Mouse (Mus musculus) kidney, adult 8-10 months (tissue): ENCODE data around the gene Zfp719.

Source experiments
- DNase-seq, 2 experiments: peaks; one replicate each; pipeline ENCODE4 v3.0.0; 2022

Gene Zfp719

GRCm38 (mm10) chr7:43607743-43608287 is 28.4 kb downstream of the Zfp719 start:
- DNase-seq = no peak

GRCm38 (mm10) chr7:43608316-43608824 is 29.0 kb downstream of the Zfp719 start:
- no peak for DNase-seq

GRCm38 (mm10) chr7:43613816-43614551 is 34.6 kb downstream of the Zfp719 start:
- no peak for DNase-seq

GRCm38 (mm10) chr7:43622927-43623326 is 43.5 kb downstream of the Zfp719 start:
- DNase-seq = no peak

GRCm38 (mm10) chr7:43623819-43624218 is 44.4 kb downstream of the Zfp719 start:
- DNase-seq = no peak

GRCm38 (mm10) chr7:43625065-43625464 is 45.7 kb downstream of the Zfp719 start:
- DNase-seq = no peak

GRCm38 (mm10) chr7:43625794-43626422 is 46.5 kb downstream of the Zfp719 start:
- no peak for DNase-seq

- DNase-seq = no peak
Measured at GRCm38 (mm10) chr7:43633940-43634339, 54.5 kb downstream of the Zfp719 start.

- no peak for DNase-seq
Measured at GRCm38 (mm10) chr7:43634500-43634899, 55.1 kb downstream of the Zfp719 start, which contains the start of gene Ceacam18. Gene Ceacam18, plus strand, starts transcription at chr7:43634707.

- DNase-seq = no peak
Measured at GRCm38 (mm10) chr7:43636194-43636593, 56.8 kb downstream of the Zfp719 start.

- no peak for DNase-seq
Measured at GRCm38 (mm10) chr7:43637118-43637517, 57.7 kb downstream of the Zfp719 start.

GRCm38 (mm10) chr7:43642587-43642986 is 63.2 kb downstream of the Zfp719 start:
- no peak for DNase-seq
